Mouse (Mus musculus) testis, adult 2 months (tissue): ENCODE results near the gene Styx.

Experiments
- CTCF ChIP-seq: fragments of 200-500 bp; IDR thresholded peaks from 2 replicates; pipeline ENCODE4 v1.5.1; 2012; ENCODE audit warnings: low read depth, mild to moderate bottlenecking, inconsistent platforms, low read length, moderate library complexity; ENCODE audit not compliant: control insufficient read depth, insufficient read depth, insufficient replicate concordance
- POLR2A ChIP-seq: fragments of 200-500 bp; IDR thresholded peaks from 2 replicates; pipeline ENCODE4 v1.6.1; 2012; ENCODE audit warnings: low read depth, mild to moderate bottlenecking, inconsistent platforms, low read length, moderate library complexity; ENCODE audit not compliant: control insufficient read depth

- no peak for TF ChIP-seq CTCF
- TF ChIP-seq POLR2A: no peak
Observed at GRCm38 (mm10) chr14:45378771-45379170, 27.9 kb downstream of the Styx start.
